Mouse (Mus musculus) erythroblast, embryonic 14.5 days (primary cell): ENCODE data around the gene Tnrc6c.

ENCODE experiments used
- GATA1 ChIP-seq: IDR thresholded peaks from 2 replicates; pipeline ENCODE4 v1.6.1; 2012; ENCODE audit warnings: low read length, inconsistent platforms, mixed read lengths
- TAL1 ChIP-seq: IDR thresholded peaks from 3 replicates; pipeline ENCODE4 v1.6.1; 2012; ENCODE audit warnings: low read length, inconsistent platforms, mixed read lengths

DNA sequence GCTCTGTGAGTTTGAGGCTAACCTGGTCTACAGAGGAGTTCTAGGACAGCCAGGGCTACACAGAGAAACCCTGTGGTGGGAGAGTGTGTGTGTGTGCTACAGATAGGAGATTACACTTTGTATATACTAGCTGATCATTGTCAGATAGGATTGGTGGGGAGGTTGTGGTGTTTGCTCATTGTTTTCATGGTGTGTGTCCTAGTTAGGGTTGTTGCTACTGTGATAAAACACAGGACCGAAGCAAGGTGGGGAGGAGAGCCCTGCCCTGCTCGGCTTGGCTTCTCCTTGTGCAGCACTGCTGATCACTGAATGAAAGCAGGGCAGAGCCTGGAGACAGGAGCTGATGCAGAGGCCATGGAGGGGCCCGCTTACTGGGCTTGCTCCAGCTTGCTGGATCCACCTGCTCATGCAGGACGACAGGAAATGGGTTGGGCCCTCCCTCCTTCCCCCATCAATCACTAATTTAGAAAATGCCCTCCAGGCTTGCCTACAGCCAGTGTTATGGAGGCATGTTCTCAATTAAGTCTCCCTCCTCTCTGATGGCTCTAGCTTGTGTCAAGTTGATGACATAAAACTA, 89.5 kb downstream of the Tnrc6c start:
- TF ChIP-seq GATA1 (no peak), TAL1 (no peak)
